Mouse (Mus musculus) lung, postnatal 0 days (tissue): ENCODE measurements at regions not wholly inside any gene's neighbourhood (a gene's known extent, or its start where the extent isn't known, plus 50 kb on each side); places are given as distances from the start of the nearest gene placed in this dataset.

Source experiments
- ATAC-seq: fragments of 200-750 bp; cut with Nextera tagmentation; 2 replicates; pipeline ENCODE4 v1.8.0; 2017; ENCODE audit warnings: moderate library complexity
- DNase-seq: peaks from one replicate; pipeline ENCODE4 v3.0.0-alpha.2; 2016; ENCODE audit warnings: low spot score
- H3K27ac ChIP-seq: fragments of 300-500 bp; sonication (generic); 2 replicates; pipeline ENCODE4 v1.5.1; 2014; ENCODE audit warnings: antibody characterized with exemption, mild to moderate bottlenecking, low read length, mixed read lengths
- H3K27me3 ChIP-seq: fragments of 300-500 bp; sonication (generic); replicated peaks from 2 replicates; pipeline ENCODE4 v1.6.1; 2014; ENCODE audit warnings: low read length, mixed read lengths; ENCODE audit not compliant: insufficient read depth
- H3K36me3 ChIP-seq: fragments of 300-500 bp; sonication (generic); 2 replicates; pipeline ENCODE4 v1.6.1; 2014; ENCODE audit warnings: low read length, mixed read lengths; ENCODE audit not compliant: insufficient read depth
- H3K4me1 ChIP-seq: fragments of 300-500 bp; sonication (generic); 2 replicates; pipeline ENCODE4 v1.6.1; 2014; ENCODE audit warnings: antibody characterized with exemption, low read depth, low read length, mixed read lengths; ENCODE audit not compliant: insufficient read depth
- H3K4me2 ChIP-seq: fragments of 300-500 bp; sonication (generic); replicated peaks from 2 replicates; pipeline ENCODE4 v1.6.1; 2014; ENCODE audit warnings: low read depth, mild to moderate bottlenecking, low read length, moderate library complexity, mixed read lengths
- H3K4me3 ChIP-seq: fragments of 300-500 bp; sonication (generic); 2 replicates; pipeline ENCODE4 v1.5.1; 2014; ENCODE audit warnings: low read depth, low read length
- H3K9ac ChIP-seq: fragments of 300-500 bp; sonication (generic); replicated peaks from 2 replicates; pipeline ENCODE4 v1.6.1; 2014; ENCODE audit warnings: low read depth, mild to moderate bottlenecking
- H3K9me3 ChIP-seq: fragments of 300-500 bp; sonication (generic); 2 replicates; pipeline ENCODE4 v1.6.1; 2016; ENCODE audit warnings: low read length, mixed read lengths
- CTCF ChIP-seq: IDR thresholded peaks from 2 replicates; pipeline ENCODE4 v1.5.1; 2016; ENCODE audit warnings: antibody characterized with exemption, mild to moderate bottlenecking
- EP300 ChIP-seq: IDR thresholded peaks from 2 replicates; pipeline ENCODE4 v1.6.1; 2016; ENCODE audit warnings: antibody characterized with exemption, mild to moderate bottlenecking, control low read depth
- WGBS: fragments of 180-500 bp; shearing (Covaris S2); extraction: QIAGEN DNeasy Blood & Tissue Kit; methylation state at CpG from one replicate; pipeline ENCODE4 v1.1.7; 2014; 5-methylcytosine and 5-hydroxymethylcytosine counted together

GRCm38 (mm10) chr7:62179387-62179786, 167.0 kb upstream of the Ndn start:
- no peak for ATAC-seq
- Histone ChIP-seq H3K9me3 (no peaks in the 10 kb centered on the region), H3K36me3 (no peaks in the 10 kb centered on the region), H3K9ac (no peak overlapping the region), H3K27me3 (no peaks in the 10 kb centered on the region), H3K4me1 (no peaks in the 10 kb centered on the region), H3K27ac (no peak overlapping the region), H3K4me3 (no peak overlapping the region), H3K4me2 (no peak overlapping the region)
- 45% methylated on average over 2 of the region's 2 CpGs for WGBS
- TF ChIP-seq CTCF (peak; percentile 42; the same call in 1 of the 2 replicates), EP300 (no peak)
- DNase-seq, result no peak

- Histone ChIP-seq H3K27me3 (no peaks in the 10 kb centered on the region), H3K27ac (no peak overlapping the region), H3K9ac (no peak overlapping the region), H3K36me3 (no peaks in the 10 kb centered on the region), H3K4me1 (no peaks in the 10 kb centered on the region), H3K9me3 (no peaks in the 10 kb centered on the region), H3K4me3 (no peak overlapping the region), H3K4me2 (no peak overlapping the region)
- TF ChIP-seq CTCF (no peak), EP300 (no peak)
- ATAC-seq, result no peak
- no peak for DNase-seq
These were observed 137.8 kb upstream of the Ndn start for GRCm38 (mm10) chr7:62208529-62208928.

DNA sequence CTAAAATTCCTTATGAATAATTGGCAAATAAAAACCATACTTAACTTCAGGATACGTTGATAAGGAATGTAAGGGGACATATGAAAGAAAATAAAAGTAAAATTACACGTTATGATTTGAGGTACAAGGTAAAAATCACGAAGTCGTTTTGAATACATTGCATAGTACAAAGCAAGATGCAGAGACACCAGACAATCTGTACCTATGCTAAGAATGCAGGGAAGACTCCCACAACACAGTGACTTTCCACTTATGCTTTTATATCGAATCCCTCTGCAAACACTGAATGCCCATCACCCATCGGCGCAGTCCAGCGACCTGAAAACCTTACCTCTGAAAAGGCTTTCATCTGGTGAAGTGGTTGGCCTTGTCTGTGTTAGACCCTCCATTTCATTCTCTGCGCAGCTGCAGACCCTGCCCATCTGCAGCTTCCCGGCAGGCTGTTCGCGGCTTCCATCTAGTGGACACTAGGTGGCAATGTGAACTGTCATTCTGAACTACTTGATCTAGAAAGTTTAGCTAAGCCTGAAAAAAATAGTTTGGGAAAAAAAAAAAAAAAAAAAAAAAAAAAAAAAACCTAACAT, 137.2 kb upstream of the Ndn start:
- Histone ChIP-seq H3K27ac (no peak overlapping the region), H3K9ac (no peak overlapping the region), H3K4me3 (peak overlapping the region; percentile 24), H3K36me3 (no peaks in the 10 kb centered on the region), H3K4me1 (no peaks in the 10 kb centered on the region), H3K27me3 (no peaks in the 10 kb centered on the region), H3K9me3 (no peaks in the 10 kb centered on the region), H3K4me2 (peak overlapping the region; percentile 42)
- ATAC-seq, result no peak
- peak; percentile 49 for DNase-seq
- 26% methylated on average over 12 of the region's 12 CpGs for WGBS
- TF ChIP-seq EP300 (no peak), CTCF (peak; percentile 60)

- DNase-seq, result no peak
- H3K36me3 ChIP-seq, result no peaks in the 10 kb centered on the region
- TF ChIP-seq EP300, result no peak
- no peak for TF ChIP-seq CTCF
- no peak overlapping the region for H3K4me3 ChIP-seq
- H3K4me1 ChIP-seq, result no peaks in the 10 kb centered on the region
- H3K27ac ChIP-seq, result no peak overlapping the region
- ATAC-seq, result no peak
- 28% methylated on average over 4 of the region's 4 CpGs for WGBS
- no peaks in the 10 kb centered on the region for H3K9me3 ChIP-seq
- H3K4me2 ChIP-seq, result no peak overlapping the region
- no peaks in the 10 kb centered on the region for H3K27me3 ChIP-seq
- no peak overlapping the region for H3K9ac ChIP-seq
These were observed 121.2 kb upstream of the Ndn start for GRCm38 (mm10) chr7:62225184-62225583.

DNA sequence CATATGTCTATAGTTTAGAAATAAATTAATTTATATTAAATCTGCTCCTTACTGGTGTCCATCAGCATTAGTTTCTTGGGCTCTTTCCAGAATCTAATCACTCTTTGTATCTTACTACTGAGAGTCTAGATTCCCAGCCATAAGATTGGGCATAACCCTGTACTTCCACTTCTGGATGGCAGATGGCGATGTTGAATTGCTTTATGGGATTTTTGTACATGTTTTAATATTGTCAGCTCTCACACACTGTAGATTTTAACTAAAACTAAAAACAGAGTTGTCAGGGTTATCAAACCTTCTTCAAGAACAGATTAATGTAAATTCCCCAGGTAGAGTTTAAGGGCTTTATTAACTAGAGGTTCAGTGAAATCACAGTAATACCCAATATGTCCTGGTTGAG, 118.6 kb upstream of the Ndn start:
- 6% methylated on average over 1 of the region's 1 CpGs for WGBS
- Histone ChIP-seq H3K9me3 (no peaks in the 10 kb centered on the region), H3K9ac (no peak overlapping the region), H3K4me3 (no peak overlapping the region), H3K27ac (no peak overlapping the region), H3K36me3 (no peaks in the 10 kb centered on the region), H3K4me1 (no peaks in the 10 kb centered on the region), H3K27me3 (no peaks in the 10 kb centered on the region), H3K4me2 (no peak overlapping the region)
- no peak for TF ChIP-seq EP300
- TF ChIP-seq CTCF, result peak; percentile 69
- DNase-seq (peak; percentile 28), ATAC-seq (no peak)

DNA sequence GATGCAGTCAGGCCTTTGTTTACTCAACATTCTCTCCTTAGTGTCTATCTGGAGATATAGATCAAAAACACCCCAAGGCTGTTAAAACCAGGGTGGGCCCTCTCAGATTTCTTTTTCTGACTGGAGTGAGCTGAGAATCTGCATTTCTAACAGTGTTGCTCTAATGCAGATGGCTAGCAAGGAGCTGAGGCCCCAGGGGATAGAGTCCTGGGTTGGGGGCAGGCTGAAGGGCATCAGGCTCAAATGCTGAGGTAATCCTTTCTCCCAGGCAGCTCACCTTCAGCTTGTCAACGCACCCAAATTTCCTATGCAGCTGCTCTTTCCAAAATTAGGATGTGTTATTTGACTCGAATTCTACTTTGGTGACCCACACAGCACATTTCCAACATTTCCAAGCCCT, 115.7 kb upstream of the Ndn start:
- DNase-seq (no peak), ATAC-seq (no peak; the same call in 1 of the 2 replicates)
- no peak overlapping the region for H3K4me3 ChIP-seq
- 9% methylated on average over 2 of the region's 2 CpGs for WGBS
- no peak overlapping the region for H3K9ac ChIP-seq
- peak overlapping the region; percentile 49 for H3K4me2 ChIP-seq
- H3K27ac ChIP-seq, result no peak overlapping the region
- H3K36me3 ChIP-seq, result no peaks in the 10 kb centered on the region
- TF ChIP-seq CTCF (no peak), EP300 (no peak)
- no peaks in the 10 kb centered on the region for H3K9me3 ChIP-seq
- no peaks in the 10 kb centered on the region for H3K27me3 ChIP-seq
- H3K4me1 ChIP-seq, result no peaks in the 10 kb centered on the region

DNA sequence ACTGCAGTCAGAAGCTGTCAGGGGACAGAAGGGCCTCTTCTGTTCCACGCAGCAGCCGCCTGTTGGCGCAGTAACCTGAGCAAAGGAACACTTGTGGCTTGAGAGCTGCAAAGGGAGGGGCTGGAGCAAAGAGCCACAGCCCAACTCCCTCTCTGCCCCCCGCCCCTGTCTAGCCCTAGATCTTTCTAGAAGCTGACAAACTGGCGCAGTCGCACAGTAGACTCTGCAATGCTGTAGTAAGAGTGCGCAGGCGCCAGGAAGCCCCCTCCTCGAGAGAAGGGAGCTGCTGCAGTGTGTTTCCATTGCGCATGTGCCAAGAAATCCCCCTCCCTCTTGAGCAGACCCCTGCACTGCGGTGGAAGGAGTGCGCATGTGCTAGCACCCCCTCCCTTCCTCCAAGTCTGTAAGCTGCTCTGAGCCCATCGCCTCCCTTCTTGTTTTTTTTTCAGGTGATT, 115.2 kb upstream of the Ndn start:
- Histone ChIP-seq H3K27me3 (no peaks in the 10 kb centered on the region), H3K9me3 (no peaks in the 10 kb centered on the region), H3K4me3 (0 out of 2 replicates have a peak overlapping the region, but pooled peaks have one; percentile 10), H3K4me1 (no peaks in the 10 kb centered on the region), H3K4me2 (peak overlapping the region; percentile 49), H3K9ac (no peak overlapping the region), H3K36me3 (no peaks in the 10 kb centered on the region), H3K27ac (no peak overlapping the region)
- 19% methylated on average over 13 of the region's 13 CpGs for WGBS
- ATAC-seq (peak; percentile 85), DNase-seq (peak; percentile 56)
- TF ChIP-seq CTCF (peak; percentile 38), EP300 (no peak)
